Mouse (Mus musculus) lung, adult 2 months (tissue): Measurements from ENCODE around the gene Syt11.

Source experiments
- CTCF ChIP-seq: fragments of 200-500 bp; IDR thresholded peaks from 2 replicates; pipeline ENCODE4 v1.5.1; 2011; ENCODE audit warnings: mild to moderate bottlenecking, low read length, control low read depth; ENCODE audit not compliant: insufficient read depth
- POLR2A ChIP-seq: fragments of 200-500 bp; IDR thresholded peaks from 2 replicates; pipeline ENCODE4 v1.6.1; 2011; ENCODE audit warnings: low read depth, mild to moderate bottlenecking, control low read depth, low read length, borderline replicate concordance; ENCODE audit errors: extremely low read depth

- TF ChIP-seq CTCF = no peak
- TF ChIP-seq POLR2A = no peak
These were observed 38.4 kb downstream of the Syt11 start for GRCm38 (mm10) chr3:88736556-88736955.
